Comparison of ENCODE assay signal across 32 mouse cellular contexts in the genomic region with DNA sequence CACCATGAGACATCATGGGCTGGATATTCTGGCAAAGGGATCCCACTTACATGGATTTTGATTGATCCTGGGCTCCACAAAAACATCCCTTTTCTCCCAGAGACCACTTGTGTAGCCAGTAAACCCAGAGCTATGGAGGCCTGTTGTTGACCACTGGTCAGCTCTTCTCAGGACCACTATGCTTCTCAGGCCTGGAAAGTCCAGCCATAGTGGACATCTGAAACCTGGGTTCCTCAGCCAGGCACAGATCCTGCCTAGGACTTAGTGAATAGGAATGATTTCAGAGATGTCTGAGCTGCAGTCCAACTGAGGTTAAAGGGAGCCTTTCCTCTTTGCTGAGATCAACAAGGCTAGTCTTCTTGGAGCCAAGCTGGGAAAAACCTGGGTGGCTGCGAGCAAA. TPM values are rescaled to one million over a fixed set of nuclear protein-coding genes. Genes with fewer than 3 reads are reported as not detected.
A peak's percentile ranks its signal among the peaks of the same experiment; 100 is the strongest.
DNase-seq lines count a peak whose midpoint lies in the region; ATAC-seq and TF ChIP-seq lines count a peak whose summit lies in the region.
"Had no signal": no experiment of that assay in that cellular context is flagged by ENCODE, and none has a peak within 500 bp of the region (broad histone marks: within the 10 kb centered on the region; RNA-seq: fewer than 3 reads in every experiment).

No protein-coding gene starts in this region.

- H3K36me3 ChIP-seq in hindbrain, embryonic 10.5 days, result no peaks in the 10 kb centered on the region
- H3K36me3 ChIP-seq in hindbrain, embryonic 12.5 days, result no peaks in the 10 kb centered on the region
- no peaks in the 10 kb centered on the region for H3K36me3 ChIP-seq in stomach, embryonic 14.5 days (ENCODE audit: control insufficient read depth, insufficient read depth, low read length)
- H3K36me3 ChIP-seq in stomach, postnatal 0 days (ENCODE audit: control insufficient read depth, insufficient read depth, low read length), result no peaks in the 10 kb centered on the region
- H3K36me3 ChIP-seq in intestine, postnatal 0 days (ENCODE audit: control insufficient read depth, insufficient read depth), result no peaks in the 10 kb centered on the region
- H3K36me3 ChIP-seq: embryonic facial prominence, embryonic 15.5 days; G1E; liver, embryonic 15.5 days; midbrain, embryonic 12.5 days had no signal

- H3K27ac ChIP-seq in hindbrain, embryonic 10.5 days, result no peak overlapping the region
- H3K27ac ChIP-seq in hindbrain, embryonic 12.5 days, result no peak overlapping the region
- no peak overlapping the region for H3K27ac ChIP-seq in stomach, embryonic 14.5 days (ENCODE audit: low read length)
- H3K27ac ChIP-seq in stomach, postnatal 0 days (replicated peaks), result no peak overlapping the region
- H3K27ac ChIP-seq in intestine, postnatal 0 days (ENCODE audit: low read depth, low read length), result no peak overlapping the region
- no peak overlapping the region for H3K27ac ChIP-seq in layer of hippocampus, adult 2 months
- H3K27ac ChIP-seq: embryonic facial prominence, embryonic 15.5 days; heart, adult 2 months; left cerebral cortex, adult 2 months; liver, embryonic 15.5 days; midbrain, embryonic 12.5 days had no signal

- H3K4me1 ChIP-seq in hindbrain, embryonic 10.5 days (replicated peaks), result peaks cover 23% of the 10 kb centered on the region
- peaks cover 14% of the 10 kb centered on the region for H3K4me1 ChIP-seq in hindbrain, embryonic 12.5 days
- H3K4me1 ChIP-seq in stomach, embryonic 14.5 days (ENCODE audit: control insufficient read depth, insufficient read depth, low read length), result no peaks in the 10 kb centered on the region; the same call in 1 of the 2 replicates
- H3K4me1 ChIP-seq in stomach, postnatal 0 days (replicated peaks; ENCODE audit: control insufficient read depth, insufficient read depth), result no peaks in the 10 kb centered on the region
- no peaks in the 10 kb centered on the region for H3K4me1 ChIP-seq in intestine, postnatal 0 days (replicated peaks; ENCODE audit: control insufficient read depth, insufficient read depth, low read length)

- no peak overlapping the region for H3K4me2 ChIP-seq in hindbrain, embryonic 12.5 days (replicated peaks)
- peak overlapping the region; percentile 53 for H3K4me2 ChIP-seq in stomach, embryonic 14.5 days (replicated peaks; ENCODE audit: low read depth, low read length)
- H3K4me2 ChIP-seq in stomach, postnatal 0 days (replicated peaks; ENCODE audit: low read depth), result no peak overlapping the region
- H3K4me2 ChIP-seq in intestine, postnatal 0 days (replicated peaks; ENCODE audit: low read depth), result peak overlapping the region; percentile 38
- H3K4me2 ChIP-seq: embryonic facial prominence, embryonic 15.5 days; liver, embryonic 15.5 days; midbrain, embryonic 12.5 days had no signal

- no peak overlapping the region for H3K4me3 ChIP-seq in hindbrain, embryonic 10.5 days
- H3K4me3 ChIP-seq in hindbrain, embryonic 12.5 days, result no peak overlapping the region
- H3K4me3 ChIP-seq in stomach, embryonic 14.5 days (ENCODE audit: low read depth, low read length), result peak overlapping the region; percentile 49
- no peak overlapping the region for H3K4me3 ChIP-seq in stomach, postnatal 0 days (ENCODE audit: low read depth, low read length)
- H3K4me3 ChIP-seq in intestine, postnatal 0 days (ENCODE audit: low read depth, low read length), result peak overlapping the region; percentile 54; the same call in 1 of the 2 replicates
- no peak overlapping the region for H3K4me3 ChIP-seq in layer of hippocampus, adult 2 months
- H3K4me3 ChIP-seq: embryonic facial prominence, embryonic 15.5 days; heart, adult 2 months; left cerebral cortex, adult 2 months; liver, embryonic 15.5 days; midbrain, embryonic 12.5 days had no signal

- no peak for TF ChIP-seq EP300 in stomach, postnatal 0 days (optimal IDR thresholded peaks at IDR 0.05)

- H3K9me3 ChIP-seq in hindbrain, embryonic 10.5 days, result no peaks in the 10 kb centered on the region
- no peaks in the 10 kb centered on the region for H3K9me3 ChIP-seq in hindbrain, embryonic 12.5 days (replicated peaks)
- H3K9me3 ChIP-seq in stomach, embryonic 14.5 days (ENCODE audit: control insufficient read depth, low read depth, low read length), result no peaks in the 10 kb centered on the region
- no peaks in the 10 kb centered on the region for H3K9me3 ChIP-seq in stomach, postnatal 0 days (ENCODE audit: control insufficient read depth, low read length)
- H3K9me3 ChIP-seq in intestine, postnatal 0 days (ENCODE audit: control insufficient read depth), result no peaks in the 10 kb centered on the region
- H3K9me3 ChIP-seq: embryonic facial prominence, embryonic 15.5 days; G1E; liver, embryonic 15.5 days; midbrain, embryonic 12.5 days had no signal

- no peak for ATAC-seq in hindbrain, embryonic 12.5 days (ENCODE audit: low FRiP score)
- ATAC-seq in stomach, embryonic 14.5 days (ENCODE audit: insufficient number of reproducible peaks, insufficient read depth, low FRiP score, low read depth), result no peak
- ATAC-seq in stomach, postnatal 0 days (ENCODE audit: low FRiP score, low TSS enrichment), result no peak
- no peak for ATAC-seq in intestine, postnatal 0 days
- ATAC-seq: hindbrain, embryonic 16.5 days; Patski had no signal

- no peak overlapping the region for H3K9ac ChIP-seq in hindbrain, embryonic 12.5 days
- H3K9ac ChIP-seq in stomach, embryonic 14.5 days (replicated peaks; ENCODE audit: low read depth, low read length), result 0 out of 2 replicates have a peak overlapping the region, but pooled peaks have one; percentile 25
- H3K9ac ChIP-seq in stomach, postnatal 0 days (ENCODE audit: low read length), result no peak overlapping the region
- no peak overlapping the region for H3K9ac ChIP-seq in intestine, postnatal 0 days (ENCODE audit: low read depth, low read length)
- H3K9ac ChIP-seq: embryonic facial prominence, embryonic 15.5 days; liver, embryonic 15.5 days; midbrain, embryonic 12.5 days had no signal

- DNase-seq in hindbrain, embryonic 10.5 days (ENCODE audit: low spot score), result peak; percentile 30
- DNase-seq in stomach, postnatal 0 days (ENCODE audit: low spot score), result no peak
- no peak for DNase-seq in layer of hippocampus, adult 2 months (ENCODE audit: low spot score in 2 of 2)
- DNase-seq in cerebellum, postnatal 36 days, result no peak
- DNase-seq: adrenal gland, adult 2 months; cerebellum, adult 11 months; cerebellum, adult 9-11 months; gastrocnemius, postnatal 25 days; heart, adult 2 months; kidney, adult 18-20 months; kidney, postnatal 4 days; liver; right cerebral cortex, adult 18-20 months; thymus, postnatal 25 days had no signal

- peaks cover 100% of the 10 kb centered on the region for H3K27me3 ChIP-seq in hindbrain, embryonic 10.5 days (ENCODE audit: insufficient read depth, poor library complexity, severe bottlenecking)
- peaks cover 99% of the 10 kb centered on the region for H3K27me3 ChIP-seq in hindbrain, embryonic 12.5 days
- peaks cover 50% of the 10 kb centered on the region for H3K27me3 ChIP-seq in stomach, embryonic 14.5 days (ENCODE audit: control insufficient read depth, insufficient read depth, low read length)
- peaks cover 8% of the 10 kb centered on the region; the same call in 1 of the 2 replicates for H3K27me3 ChIP-seq in stomach, postnatal 0 days (ENCODE audit: control insufficient read depth, insufficient read depth, low read length)
- peaks cover 84% of the 10 kb centered on the region for H3K27me3 ChIP-seq in intestine, postnatal 0 days (replicated peaks; ENCODE audit: control insufficient read depth, insufficient read depth, low read length)
- H3K27me3 ChIP-seq: CH12.LX had no signal

- TF ChIP-seq CTCF in stomach, postnatal 0 days (IDR thresholded peaks at IDR 0.05; ENCODE audit: low read depth), result no peak
- no peak for TF ChIP-seq CTCF in intestine, postnatal 0 days (IDR thresholded peaks at IDR 0.05; ENCODE audit: low read depth)
- TF ChIP-seq CTCF in layer of hippocampus, adult 2 months (conservative IDR thresholded peaks at IDR 0.05), result no peak

- 0% methylated on average over 1 of the region's 1 CpGs for WGBS in hindbrain, embryonic 10.5 days
- 0% methylated on average over 1 of the region's 1 CpGs for WGBS in hindbrain, embryonic 12.5 days
- WGBS in stomach, embryonic 14.5 days, result 5% methylated on average over 1 of the region's 1 CpGs
- WGBS in stomach, postnatal 0 days, result 7% methylated on average over 1 of the region's 1 CpGs
- WGBS in intestine, postnatal 0 days, result 20% methylated on average over 1 of the region's 1 CpGs

RNA-seq across cellular contexts. Expression of a gene that starts 2.2 kb away (rescaled TPM):
- polyA plus RNA-seq in hindbrain, embryonic 10.5 days (2016; fragmentation: Nextera tagmentation; extraction: Ambion mirVana), result 0.06 and 0.16 TPM in 2 replicates
- polyA plus RNA-seq in hindbrain, embryonic 12.5 days (2016; fragmentation: Nextera tagmentation; extraction: Ambion mirVana), result 0.23 and 0.73 TPM in 2 replicates
- 3.0 and 4.8 TPM in 2 replicates for polyA plus RNA-seq in stomach, embryonic 14.5 days (2014; fragmentation: Nextera tagmentation; extraction: Ambion mirVana)
- polyA plus RNA-seq in stomach, postnatal 0 days (2015; fragmentation: Nextera tagmentation; extraction: Ambion mirVana), result 0.64 and 0.67 TPM in 2 replicates
- polyA plus RNA-seq in intestine, postnatal 0 days (2015; fragmentation: Nextera tagmentation; extraction: Ambion mirVana), result 0.65 and 0.78 TPM in 2 replicates
- not detected for total RNA-seq in layer of hippocampus, adult 2 months (2021)
- total RNA-seq: adrenal gland, adult 2 months; G1E; gastrocnemius, postnatal 25 days; heart, adult 2 months; heart, postnatal 25 days; layer of hippocampus, postnatal 10 days; left cerebral cortex, adult 2 months; left cerebral cortex, postnatal 36 days had no signal
- polyA plus RNA-seq: adrenal gland, adult 2 months; cortical plate, adult 2 months; G1E; heart, adult 2 months; heart, embryonic 14.5 days; hindbrain, embryonic 16.5 days; kidney, embryonic 16.5 days; liver, embryonic 15.5 days; lung, embryonic 16.5 days; midbrain, embryonic 12.5 days; Patski had no signal

RNA-seq across cellular contexts. Expression of a gene that starts 41.6 kb away (rescaled TPM):
- 22.4 and 32.8 TPM in 2 replicates for polyA plus RNA-seq in hindbrain, embryonic 10.5 days (2016; fragmentation: Nextera tagmentation; extraction: Ambion mirVana)
- polyA plus RNA-seq in hindbrain, embryonic 12.5 days (2016; fragmentation: Nextera tagmentation; extraction: Ambion mirVana), result 23.5 and 24.4 TPM in 2 replicates
- 19.0 and 23.4 TPM in 2 replicates for polyA plus RNA-seq in stomach, embryonic 14.5 days (2014; fragmentation: Nextera tagmentation; extraction: Ambion mirVana)
- 16.4 and 16.5 TPM in 2 replicates for polyA plus RNA-seq in stomach, postnatal 0 days (2015; fragmentation: Nextera tagmentation; extraction: Ambion mirVana)
- polyA plus RNA-seq in intestine, postnatal 0 days (2015; fragmentation: Nextera tagmentation; extraction: Ambion mirVana), result 14.5 and 16.0 TPM in 2 replicates
- 10 to 100 TPM; 22.1 to 25.8 TPM for total RNA-seq in layer of hippocampus, adult 2 months (2021)

Comparison
In these comparisons a context has a peak if more than half of its experiments do, and no peak if none do; other contexts are left out.
1. H3K4me3 ChIP-seq: peak in stomach, embryonic 14.5 days (single experiment) and intestine, postnatal 0 days (single experiment); none in hindbrain, embryonic 10.5 days (single experiment), hindbrain, embryonic 12.5 days (single experiment), stomach, postnatal 0 days (single experiment) and layer of hippocampus, adult 2 months (single experiment).
2. H3K4me2 ChIP-seq: peak in stomach, embryonic 14.5 days (single experiment) and intestine, postnatal 0 days (single experiment); none in hindbrain, embryonic 12.5 days (single experiment) and stomach, postnatal 0 days (single experiment).